Mouse (Mus musculus): ENCODE results near the gene Helz2. TPM values are rescaled to one million over a fixed set of nuclear protein-coding genes. Genes with fewer than 3 reads are reported as not detected.

The Helz2 gene
- total RNA-seq (2014; fragmentation: Nextera tagmentation) (16.1 and 18.0 TPM in 2 replicates), total RNA-seq (2017) (4.9 and 5.4 TPM in 2 replicates)

- peak; percentile 80 for ATAC-seq (replicated peaks; ENCODE audit: low FRiP score, low TSS enrichment, poor library complexity, severe bottlenecking)
These were observed at the start of gene Helz2 for GRCm38 (mm10) chr2:181241602-181242313. TSS of gene Helz2 (minus strand) at chr2:181242027.

GRCm38 (mm10) chr2:181290937-181291336 lies 49.1 kb upstream of the Helz2 start:
- ATAC-seq (replicated peaks; ENCODE audit: low FRiP score, low TSS enrichment, poor library complexity, severe bottlenecking) = no peak

GRCm38 (mm10) chr2:181288691-181289090 lies 46.9 kb upstream of the Helz2 start:
- ATAC-seq (replicated peaks; ENCODE audit: low FRiP score, low TSS enrichment, poor library complexity, severe bottlenecking) = no peak

GRCm38 (mm10) chr2:181287958-181288350 lies 46.1 kb upstream of the Helz2 start, which contains the start of gene Gmeb2:
TSS of gene Gmeb2 (minus strand) at chr2:181288035.
- ATAC-seq (replicated peaks; ENCODE audit: low FRiP score, low TSS enrichment, poor library complexity, severe bottlenecking) = peak; percentile 94

- peak; percentile 57 for ATAC-seq (replicated peaks; ENCODE audit: low FRiP score, low TSS enrichment, poor library complexity, severe bottlenecking)
These were observed 45.6 kb upstream of the Helz2 start for GRCm38 (mm10) chr2:181287338-181287957.

- ATAC-seq (replicated peaks; ENCODE audit: low FRiP score, low TSS enrichment, poor library complexity, severe bottlenecking) = no peak
These were observed 45.0 kb upstream of the Helz2 start for GRCm38 (mm10) chr2:181286629-181287337.

GRCm38 (mm10) chr2:181279968-181280367 lies 38.1 kb upstream of the Helz2 start:
- ATAC-seq (replicated peaks; ENCODE audit: low FRiP score, low TSS enrichment, poor library complexity, severe bottlenecking) = no peak

GRCm38 (mm10) chr2:181277866-181278265 lies 36.0 kb upstream of the Helz2 start:
- no peak for ATAC-seq (replicated peaks; ENCODE audit: low FRiP score, low TSS enrichment, poor library complexity, severe bottlenecking)

GRCm38 (mm10) chr2:181276766-181277165 lies 34.9 kb upstream of the Helz2 start:
- ATAC-seq (replicated peaks; ENCODE audit: low FRiP score, low TSS enrichment, poor library complexity, severe bottlenecking) = peak; percentile 61

- ATAC-seq (replicated peaks; ENCODE audit: low FRiP score, low TSS enrichment, poor library complexity, severe bottlenecking) = no peak
These were observed 32.8 kb upstream of the Helz2 start for GRCm38 (mm10) chr2:181274639-181275038.

- no peak for ATAC-seq (replicated peaks; ENCODE audit: low FRiP score, low TSS enrichment, poor library complexity, severe bottlenecking)
These were observed 32.0 kb upstream of the Helz2 start for GRCm38 (mm10) chr2:181273829-181274228.

- no peak for ATAC-seq (replicated peaks; ENCODE audit: low FRiP score, low TSS enrichment, poor library complexity, severe bottlenecking)
These were observed 30.3 kb upstream of the Helz2 start for GRCm38 (mm10) chr2:181272092-181272491.

- ATAC-seq (replicated peaks; ENCODE audit: low FRiP score, low TSS enrichment, poor library complexity, severe bottlenecking) = no peak
These were observed 25.0 kb upstream of the Helz2 start for GRCm38 (mm10) chr2:181266839-181267238.

- no peak for ATAC-seq (replicated peaks; ENCODE audit: low FRiP score, low TSS enrichment, poor library complexity, severe bottlenecking)
These were observed 11.4 kb upstream of the Helz2 start for GRCm38 (mm10) chr2:181253248-181253647.

GRCm38 (mm10) chr2:181251841-181252240 lies 10.0 kb upstream of the Helz2 start:
- no peak for ATAC-seq (replicated peaks; ENCODE audit: low FRiP score, low TSS enrichment, poor library complexity, severe bottlenecking)

- no peak for ATAC-seq (replicated peaks; ENCODE audit: low FRiP score, low TSS enrichment, poor library complexity, severe bottlenecking)
These were observed 7.4 kb upstream of the Helz2 start for GRCm38 (mm10) chr2:181249217-181249616.

GRCm38 (mm10) chr2:181245031-181245430 lies 3.2 kb upstream of the Helz2 start:
- ATAC-seq (replicated peaks; ENCODE audit: low FRiP score, low TSS enrichment, poor library complexity, severe bottlenecking) = no peak

GRCm38 (mm10) chr2:181243706-181244394 lies 2.0 kb upstream of the Helz2 start:
- peak; percentile 72 for ATAC-seq (replicated peaks; ENCODE audit: low FRiP score, low TSS enrichment, poor library complexity, severe bottlenecking)

- no peak for ATAC-seq (replicated peaks; ENCODE audit: low FRiP score, low TSS enrichment, poor library complexity, severe bottlenecking)
These were observed 463 bp upstream of the Helz2 start for GRCm38 (mm10) chr2:181242314-181242665.

Measured in megakaryocyte-erythroid progenitor cell, adult 5-6 weeks (primary cell).